Mouse (Mus musculus) left cerebral cortex, adult 18-20 months (tissue): ENCODE measurements at regions not wholly inside any gene's neighbourhood (a gene's known extent, or its start where the extent isn't known, plus 50 kb on each side); places are given as distances from the start of the nearest gene placed in this dataset.
"Not testable (repeated sequence)": the region's sequence is repeated elsewhere in the genome, so short reads cannot be mapped to it uniquely, and the experiment has no call there.

Experiments used
- DNase-seq, 2 experiments: peaks; one replicate each; pipeline ENCODE4 v3.0.0; 2021 to 2022; ENCODE audit warnings: low spot score in 2 of 2, mixed read lengths in 1 of 2

GRCm38 (mm10) chr5:96898120-96898672 lies 99.3 kb upstream of the Bmp2k start:
- DNase-seq: no peak

DNA sequence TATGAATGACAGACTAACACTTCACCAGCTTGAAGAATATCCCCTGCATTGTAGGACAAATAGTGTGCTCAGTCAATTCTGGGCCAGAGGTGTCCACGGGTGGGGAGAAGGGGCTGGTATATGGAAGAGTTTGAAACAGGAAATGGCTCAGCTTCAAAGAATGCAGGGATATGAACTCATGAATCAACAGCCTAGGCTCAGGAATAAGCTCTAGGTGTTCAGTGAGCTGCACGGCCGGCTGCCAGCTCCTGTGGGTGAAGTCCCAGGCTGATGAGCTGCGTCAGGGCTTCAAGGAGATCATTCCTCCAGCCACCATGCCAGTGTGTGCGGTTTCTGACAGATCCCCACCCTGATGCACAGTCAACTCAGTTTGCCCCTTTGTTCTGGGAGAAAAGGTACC lies 98.8 kb upstream of the Bmp2k start:
- no peak for DNase-seq

DNA sequence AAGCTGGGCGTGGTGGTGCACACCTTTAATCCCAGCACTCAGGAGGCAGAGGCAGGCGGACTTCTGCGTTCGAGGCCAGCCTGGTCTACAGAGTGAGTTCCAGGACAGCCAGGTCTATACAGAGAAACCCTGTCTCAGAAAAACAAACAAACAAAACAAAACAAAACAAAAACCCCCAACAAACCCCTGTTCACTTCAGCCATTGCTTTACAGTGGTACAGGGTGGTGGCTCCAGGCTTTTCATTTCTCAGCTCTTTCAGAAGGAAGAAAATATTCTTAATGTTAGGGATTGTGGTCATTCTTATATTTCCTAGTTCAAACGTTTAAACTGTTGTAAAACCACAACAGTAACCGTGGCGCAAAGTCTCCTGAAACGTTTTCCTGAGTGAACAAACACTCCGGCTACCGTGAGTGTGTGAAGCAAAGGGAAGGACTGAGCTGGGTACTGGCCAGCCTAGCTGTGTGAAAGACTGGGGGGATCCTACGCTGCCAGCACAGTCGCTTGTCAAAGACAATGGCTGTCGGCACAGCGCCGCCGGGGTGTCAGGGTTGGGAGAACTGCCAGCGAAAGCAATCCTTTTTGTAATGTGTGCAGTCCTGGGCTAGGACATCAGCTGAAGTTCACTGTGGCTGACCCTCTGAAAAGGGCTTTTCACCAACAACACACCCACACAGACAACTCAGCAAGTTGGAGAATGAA lies 91.8 kb upstream of the Bmp2k start:
- DNase-seq: peak; percentile 22 to 24

DNA sequence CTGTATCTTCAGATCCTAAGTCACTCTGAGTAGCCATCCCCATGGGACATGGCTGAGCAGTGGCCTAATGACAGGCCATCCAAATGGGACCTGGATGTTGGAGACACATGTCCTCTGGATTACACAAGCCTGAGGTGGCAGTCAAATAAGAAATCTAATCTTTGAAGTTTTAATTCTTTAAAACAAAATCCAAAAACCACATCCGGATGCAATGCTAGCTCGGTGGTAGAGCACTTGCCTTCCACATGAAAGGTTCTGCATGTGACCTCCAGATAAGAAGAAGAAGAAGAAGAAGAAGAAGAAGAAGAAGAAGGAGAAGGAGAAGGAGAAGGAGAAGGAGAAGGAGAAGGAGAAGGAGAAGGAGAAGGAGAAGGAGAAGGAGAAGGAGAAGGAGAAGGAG lies 89.1 kb upstream of the Bmp2k start:
- not testable (repeated sequence) for DNase-seq

DNA sequence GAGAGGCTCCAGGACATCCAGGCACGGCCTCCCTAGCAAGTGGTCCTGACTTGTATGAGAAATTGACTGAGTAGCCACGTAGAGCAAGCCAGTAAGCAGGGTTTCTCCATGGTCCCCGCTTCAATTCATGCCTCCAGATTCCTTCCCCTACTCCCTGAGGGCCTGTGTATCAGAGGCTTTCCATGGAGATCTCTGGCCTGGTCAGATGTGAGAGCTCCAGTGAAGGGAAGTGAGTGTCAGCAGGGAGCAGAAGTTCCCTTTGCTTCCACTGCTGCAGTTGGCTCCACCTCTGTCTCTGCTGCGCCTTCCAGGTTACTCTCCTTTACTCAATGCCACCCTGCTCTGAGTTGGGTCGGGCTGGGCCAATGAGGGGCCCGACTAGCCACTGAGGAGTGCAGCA lies 88.3 kb upstream of the Bmp2k start:
- DNase-seq: no peak

DNA sequence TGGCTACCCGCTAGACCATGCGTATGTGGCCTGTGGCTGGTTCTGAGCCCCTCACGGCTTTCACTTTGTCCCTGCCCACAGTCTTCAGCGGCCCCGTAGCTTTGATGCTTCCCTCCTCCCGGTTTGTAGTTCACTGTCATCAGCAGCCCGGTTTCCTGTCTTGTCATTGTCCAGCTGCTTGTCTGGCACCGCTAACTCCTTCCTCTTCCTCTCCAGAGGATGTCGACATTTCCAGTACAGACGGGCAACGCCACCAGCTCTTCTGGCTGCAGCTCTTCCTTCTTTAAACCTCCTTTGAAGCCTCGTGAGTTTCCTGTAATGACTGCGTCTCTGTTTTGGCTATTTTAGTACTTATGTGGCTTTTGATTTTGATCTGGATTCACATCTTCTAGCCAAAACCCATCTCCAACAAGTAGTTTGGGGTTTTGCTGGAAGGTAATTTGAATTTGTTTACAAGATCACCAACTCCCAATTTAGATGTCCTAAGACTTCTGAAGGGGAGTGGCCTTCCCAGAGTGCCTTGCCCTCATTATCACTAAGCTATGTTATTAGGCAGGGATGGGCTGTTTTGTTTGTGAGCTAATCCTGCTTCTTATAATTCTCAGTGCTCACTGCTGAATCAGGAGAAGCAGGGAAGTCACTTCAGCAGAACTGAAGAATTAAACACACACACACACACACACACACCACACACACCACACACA lies 85.8 kb upstream of the Bmp2k start:
- DNase-seq: no peak

GRCm38 (mm10) chr5:96912254-96912635 lies 85.2 kb upstream of the Bmp2k start:
- DNase-seq: no peak

GRCm38 (mm10) chr5:96912781-96913180 lies 84.7 kb upstream of the Bmp2k start:
- no peak for DNase-seq

- no peak for DNase-seq
Observed at GRCm38 (mm10) chr5:96913711-96914110, 83.8 kb upstream of the Bmp2k start.

DNA sequence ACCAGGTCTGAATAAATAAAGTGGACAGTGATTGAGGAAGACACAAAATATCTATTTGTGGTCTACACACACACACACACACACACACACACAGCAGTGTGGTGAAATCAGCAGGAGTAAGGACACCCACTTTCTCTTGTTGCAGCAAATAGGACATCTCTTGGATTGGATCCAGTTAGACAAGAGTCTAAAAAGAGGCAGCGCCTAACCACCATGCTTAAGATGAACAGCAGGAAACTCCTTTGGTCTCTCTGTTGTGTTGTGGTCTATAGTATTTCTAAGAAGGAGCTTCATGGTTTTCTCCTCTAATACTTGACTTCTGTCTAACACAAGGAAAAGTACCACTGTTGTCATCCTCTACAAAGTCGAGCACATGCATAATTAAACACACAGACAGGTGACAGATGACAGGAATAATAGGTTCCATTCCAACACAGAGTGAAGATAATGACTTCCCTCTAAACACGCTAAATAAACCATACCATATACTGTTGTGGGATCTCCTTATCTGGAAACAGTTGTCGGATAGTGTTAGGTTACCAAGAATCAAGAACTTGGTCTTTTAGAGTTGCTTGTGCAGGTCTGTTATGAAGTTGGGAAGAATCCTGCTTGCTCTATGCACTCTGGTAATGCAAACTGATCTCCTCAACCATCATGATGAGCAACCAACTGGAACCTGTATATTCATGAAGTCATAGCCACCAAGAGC lies 82.6 kb upstream of the Bmp2k start:
- no peak for DNase-seq

- no peak for DNase-seq
Observed at GRCm38 (mm10) chr5:96916897-96917296, 80.6 kb upstream of the Bmp2k start.

GRCm38 (mm10) chr5:96917596-96918258 lies 79.8 kb upstream of the Bmp2k start:
- peak in 1 of 2 experiments; percentile 15 for DNase-seq

GRCm38 (mm10) chr5:96919149-96919548 lies 78.3 kb upstream of the Bmp2k start:
- DNase-seq: no peak

DNA sequence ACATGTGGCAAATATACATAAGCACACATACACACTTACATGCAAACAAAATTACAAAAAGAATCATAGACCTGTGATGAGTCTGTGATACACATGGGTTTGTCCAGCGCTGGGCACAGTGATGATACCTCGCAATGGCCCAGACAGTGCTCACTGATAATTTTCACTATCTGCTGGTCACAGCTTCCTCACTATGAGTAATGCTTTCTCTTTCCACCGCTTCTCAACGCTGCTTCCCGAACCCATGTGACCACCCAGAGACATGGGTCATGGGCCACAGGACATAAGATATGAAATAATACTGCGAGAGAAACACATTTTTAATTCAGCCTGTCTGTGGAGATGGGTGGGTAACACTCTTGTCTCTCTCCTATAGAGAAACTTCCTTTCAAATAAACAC lies 76.5 kb upstream of the Bmp2k start:
- DNase-seq: no peak

DNA sequence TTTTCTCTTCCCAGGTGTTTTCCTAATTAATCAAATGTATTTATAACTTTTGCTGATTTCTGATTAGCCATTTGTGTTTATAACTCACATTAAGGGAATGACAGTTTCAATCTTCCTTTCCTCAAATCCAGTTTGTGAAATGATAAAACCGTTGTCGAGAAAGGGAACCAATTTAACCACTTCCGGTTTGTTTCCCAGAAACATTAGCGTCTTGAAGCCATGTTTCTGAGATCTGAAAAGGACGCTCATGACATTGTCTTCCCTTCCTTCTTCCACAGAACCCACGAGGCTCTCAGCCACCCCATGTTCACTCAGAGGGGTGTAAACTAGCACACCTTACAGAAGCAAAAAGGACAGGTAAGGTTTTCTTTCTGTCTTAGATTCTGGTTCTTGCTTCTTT lies 76.0 kb upstream of the Bmp2k start:
- DNase-seq: no peak

DNA sequence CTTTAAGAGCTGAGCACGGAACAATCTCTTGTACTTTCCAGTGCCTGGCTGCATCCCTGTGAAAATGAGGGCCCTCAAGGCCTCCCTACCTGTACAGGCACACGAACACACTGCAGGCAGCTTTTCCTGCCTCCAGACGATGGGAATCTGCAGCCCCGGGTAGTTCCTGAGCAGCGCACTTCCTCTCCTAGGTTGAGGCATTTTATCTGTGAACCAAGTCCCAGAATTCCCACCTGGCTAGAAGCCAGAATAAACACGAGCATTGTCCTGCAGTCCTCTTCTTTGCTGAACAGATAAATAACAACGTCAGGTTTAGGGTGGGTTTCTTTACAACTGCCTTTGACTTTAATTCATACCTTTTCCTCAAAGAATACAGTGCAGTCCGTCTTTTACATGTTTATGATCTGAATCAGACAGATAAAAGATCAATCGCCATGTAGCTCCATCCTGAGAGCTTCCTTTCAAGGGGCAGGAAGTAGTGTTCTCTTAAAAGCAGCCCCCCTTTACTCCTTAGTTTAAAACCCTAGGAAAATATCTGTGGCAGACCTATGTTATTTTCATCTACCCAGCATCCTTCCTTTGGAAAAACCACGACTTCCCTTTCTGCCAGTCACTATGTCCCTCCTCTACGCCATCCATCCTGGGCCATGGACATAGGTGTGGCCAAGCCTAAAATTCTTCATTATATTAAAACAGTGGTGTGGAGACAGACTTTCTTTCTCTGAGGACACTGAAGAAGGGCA lies 75.3 kb upstream of the Bmp2k start:
- DNase-seq: no peak

DNA sequence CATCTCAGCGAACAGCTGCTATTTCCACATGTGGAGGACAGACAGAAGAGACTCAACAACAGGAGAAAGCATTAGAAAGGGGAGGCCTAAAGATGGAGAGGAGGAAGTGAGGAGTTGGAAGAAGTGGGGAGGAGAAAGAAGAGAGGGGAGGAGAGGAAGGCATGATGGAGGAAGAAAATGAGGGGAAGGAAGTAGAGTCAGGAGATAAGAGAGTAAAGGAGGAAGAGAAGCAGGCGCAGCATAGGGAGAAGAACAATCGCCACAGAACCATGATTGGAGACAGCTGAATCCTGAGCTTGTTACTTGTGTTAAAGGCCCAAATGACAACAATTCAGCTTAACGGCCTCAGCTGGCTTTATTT lies 74.8 kb upstream of the Bmp2k start:
- DNase-seq: no peak

- DNase-seq: no peak
Observed at GRCm38 (mm10) chr5:96923526-96923925, 74.0 kb upstream of the Bmp2k start.

- no peak for DNase-seq
Observed at GRCm38 (mm10) chr5:96924736-96925429, 72.6 kb upstream of the Bmp2k start.

- no peak for DNase-seq
Observed at GRCm38 (mm10) chr5:96925943-96926342, 71.5 kb upstream of the Bmp2k start.
